Mouse (Mus musculus) forebrain, embryonic 10.5 days (tissue): ENCODE results near the gene A830005F24Rik. TPM values are rescaled to one million over a fixed set of nuclear protein-coding genes. Genes with fewer than 3 reads are reported as not detected.
A peak's percentile ranks its signal among the peaks of the same experiment; 100 is the strongest.
"Not testable (repeated sequence)": the region's sequence is repeated elsewhere in the genome, so short reads cannot be mapped to it uniquely, and the experiment has no call there.

ENCODE experiments used
- DNase-seq: peaks from one replicate; pipeline ENCODE4 v3.0.0-alpha.2; 2017; ENCODE audit warnings: low spot score; ENCODE audit errors: extremely low spot score
- H3K27ac ChIP-seq: fragments of 300-500 bp; sonication (generic); 2 replicates; pipeline ENCODE4 v1.5.1; 2016; ENCODE audit warnings: mild to moderate bottlenecking
- H3K27me3 ChIP-seq: fragments of 300-500 bp; sonication (generic); 2 replicates; pipeline ENCODE4 v1.6.1; 2016; ENCODE audit warnings: mild to moderate bottlenecking; ENCODE audit not compliant: poor library complexity, severe bottlenecking
- H3K36me3 ChIP-seq: fragments of 300-500 bp; sonication (generic); replicated peaks from 2 replicates; pipeline ENCODE4 v1.6.1; 2016; ENCODE audit warnings: mild to moderate bottlenecking, moderate library complexity
- H3K4me1 ChIP-seq: fragments of 300-500 bp; sonication (generic); 2 replicates; pipeline ENCODE4 v1.6.1; 2016
- H3K4me3 ChIP-seq: fragments of 300-500 bp; sonication (generic); 2 replicates; pipeline ENCODE4 v1.5.1; 2016; ENCODE audit warnings: mild to moderate bottlenecking, moderate library complexity
- H3K9me3 ChIP-seq: fragments of 300-500 bp; sonication (generic); 2 replicates; pipeline ENCODE4 v1.6.1; 2016; ENCODE audit warnings: mild to moderate bottlenecking, moderate library complexity
- WGBS: fragments of 180-500 bp; shearing (Covaris S2); methylation state at CpG from one replicate; pipeline ENCODE4 v1.1.7; 2016; 5-methylcytosine and 5-hydroxymethylcytosine counted together
- polyA plus RNA-seq: library from polyadenylated mRNA; unstranded; fragments of >200 nt; fragmentation: Nextera tagmentation; extraction: Ambion mirVana; gene quantifications from 2 replicates; pipeline ENCODE4 v1.2.1, GENCODE M21; 2016

Gene A830005F24Rik
- polyA plus RNA-seq, 1 experiment from 2014 or later: 2.2 TPM

DNA sequence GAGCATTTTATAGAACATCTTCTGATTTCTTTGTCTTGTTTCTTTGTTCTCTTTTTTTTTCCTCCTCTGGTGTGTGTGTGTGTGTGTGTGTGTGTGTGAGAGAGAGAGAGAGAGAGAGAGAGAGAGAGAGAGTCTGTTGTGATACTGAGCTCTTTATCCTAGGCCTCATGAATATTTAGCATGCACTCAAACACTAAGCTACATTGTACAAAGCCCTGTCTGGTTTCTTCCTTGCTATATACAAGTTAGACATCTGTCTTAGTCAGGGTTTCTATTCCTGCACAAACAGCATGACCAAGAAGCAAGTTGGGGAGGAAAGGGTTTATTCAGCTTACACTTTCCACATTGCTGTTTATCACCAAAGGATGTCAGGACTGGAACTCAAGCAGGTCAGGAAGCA is 5.8 kb downstream of the A830005F24Rik start:
- H3K4me1 ChIP-seq, H3K27ac ChIP-seq, H3K36me3 ChIP-seq, DNase-seq, H3K27me3 ChIP-seq, H3K9me3 ChIP-seq, H3K4me3 ChIP-seq: not testable (repeated sequence)

DNA sequence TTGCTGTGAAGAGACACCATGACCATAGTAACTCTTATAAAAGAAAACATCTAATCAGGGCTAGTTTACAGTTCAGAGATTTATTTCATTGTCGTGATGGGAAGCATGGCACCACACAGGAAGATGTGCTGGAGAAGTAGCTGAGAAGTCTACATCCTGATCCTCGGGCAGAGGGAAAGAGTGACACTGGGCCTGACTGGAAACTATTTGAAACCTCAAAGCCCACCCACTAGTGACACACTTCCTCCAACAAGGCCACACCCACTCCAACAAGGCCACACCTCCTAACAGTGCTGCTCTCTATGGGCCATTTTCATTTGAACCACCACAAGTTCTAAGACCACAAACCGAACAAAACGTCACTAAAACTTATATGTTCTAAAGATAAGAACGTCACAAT is 12.4 kb downstream of the A830005F24Rik start:
- H3K4me1 ChIP-seq: 0 out of 2 replicates have a peak, but pooled peaks cover 4% of the 10 kb centered on the region
- H3K4me3 ChIP-seq: no peak overlapping the region
- H3K27me3 ChIP-seq: no peaks in the 10 kb centered on the region
- WGBS: 83% methylated on average over 5 of the region's 5 CpGs
- H3K36me3 ChIP-seq: no peaks in the 10 kb centered on the region
- H3K9me3 ChIP-seq: no peaks in the 10 kb centered on the region
- no peak overlapping the region for H3K27ac ChIP-seq
- no peak for DNase-seq

DNA sequence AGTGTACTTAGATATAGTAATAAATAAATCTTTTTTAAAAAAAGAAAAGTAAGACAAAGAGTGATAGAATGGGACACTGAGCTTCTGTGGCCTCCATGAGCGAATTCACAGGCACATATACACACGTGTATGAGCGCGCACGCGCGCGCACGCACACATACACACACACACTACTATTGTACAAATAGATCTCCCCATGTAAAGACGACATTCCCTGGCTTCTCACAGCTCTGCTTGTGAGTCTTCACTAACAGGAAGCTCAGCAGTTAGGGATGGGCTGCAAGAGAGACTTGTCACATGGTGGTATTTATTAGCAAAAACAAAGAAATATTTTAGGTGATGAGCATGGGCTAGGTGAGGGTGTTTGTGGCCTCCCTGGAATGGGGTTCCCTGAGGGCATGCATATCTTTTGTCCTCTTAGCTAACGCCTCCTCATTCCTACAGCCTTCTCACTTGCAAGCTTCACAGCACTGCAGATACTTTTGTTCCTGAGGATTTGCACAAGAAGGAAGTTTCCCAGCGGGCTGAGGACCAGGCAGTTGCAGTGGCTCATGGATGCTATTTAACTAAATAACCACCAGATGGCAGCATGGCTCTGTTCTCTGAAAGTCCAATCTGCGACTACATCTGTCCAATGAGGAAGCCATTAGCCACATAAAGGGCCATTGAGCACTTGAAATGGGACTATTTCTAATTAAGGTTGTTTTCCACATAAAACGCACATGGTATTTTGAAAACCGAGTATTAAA is 14.9 kb downstream of the A830005F24Rik start:
- Histone ChIP-seq H3K27ac (no peak overlapping the region), H3K4me3 (no peak overlapping the region), H3K9me3 (no peaks in the 10 kb centered on the region), H3K36me3 (no peaks in the 10 kb centered on the region), H3K4me1 (0 out of 2 replicates have a peak, but pooled peaks cover 4% of the 10 kb centered on the region), H3K27me3 (no peaks in the 10 kb centered on the region)
- 56% methylated on average over 15 of the region's 15 CpGs for WGBS
- DNase-seq: peak; percentile 63

DNA sequence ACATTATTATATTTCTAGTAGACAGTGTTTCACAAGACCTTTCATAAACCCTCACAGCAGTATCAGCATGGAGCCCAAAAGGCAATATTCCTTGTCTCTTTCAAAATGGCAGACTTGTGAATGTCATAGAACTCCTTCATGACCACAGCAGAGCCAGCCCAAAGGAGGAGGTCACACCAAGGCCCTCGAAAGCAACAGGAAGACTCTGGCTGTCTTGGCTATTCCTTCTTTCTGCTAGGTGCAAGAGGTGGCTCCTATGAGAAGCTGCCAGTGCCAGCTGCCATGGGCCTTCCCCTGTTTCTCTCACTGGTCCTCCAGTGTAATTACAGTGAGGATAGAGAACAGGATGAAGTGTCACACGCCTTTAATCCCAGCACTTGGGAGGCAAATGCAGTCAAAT is 15.7 kb downstream of the A830005F24Rik start:
- Histone ChIP-seq H3K4me1 (0 out of 2 replicates have a peak, but pooled peaks cover 4% of the 10 kb centered on the region), H3K27ac (no peak overlapping the region), H3K4me3 (no peak overlapping the region), H3K27me3 (no peaks in the 10 kb centered on the region), H3K9me3 (no peaks in the 10 kb centered on the region), H3K36me3 (peaks cover 7% of the 10 kb centered on the region; the same call in 1 of the 2 replicates)
- no peak for DNase-seq
- 63% methylated on average over 2 of the region's 2 CpGs for WGBS

DNA sequence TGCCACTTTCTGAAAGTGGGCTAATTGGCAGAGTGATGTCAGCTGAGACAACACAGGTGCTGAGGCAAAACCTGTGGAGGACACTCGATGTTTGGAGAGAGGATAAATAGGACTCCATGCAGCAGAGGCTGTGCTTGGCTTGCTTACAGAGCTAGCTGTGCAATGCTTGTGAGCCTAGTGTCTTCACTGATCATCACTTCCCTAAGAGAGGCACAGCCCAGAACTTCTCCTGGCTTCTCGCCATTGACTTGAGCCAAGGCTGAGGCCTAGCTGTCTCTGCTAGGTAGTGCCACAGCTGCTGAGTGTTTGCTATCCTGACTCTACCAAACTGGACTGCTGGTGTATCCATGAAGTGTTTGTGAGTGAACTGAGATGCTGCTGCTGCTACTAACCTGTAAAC is 17.3 kb downstream of the A830005F24Rik start:
- no peak for DNase-seq
- H3K27ac ChIP-seq: no peak overlapping the region
- peaks cover 22% of the 10 kb centered on the region for H3K36me3 ChIP-seq
- no peaks in the 10 kb centered on the region for H3K9me3 ChIP-seq
- H3K4me3 ChIP-seq: no peak overlapping the region
- no peaks in the 10 kb centered on the region for H3K27me3 ChIP-seq
- 81% methylated on average over 2 of the region's 2 CpGs for WGBS
- H3K4me1 ChIP-seq: 0 out of 2 replicates have a peak, but pooled peaks cover 4% of the 10 kb centered on the region

DNA sequence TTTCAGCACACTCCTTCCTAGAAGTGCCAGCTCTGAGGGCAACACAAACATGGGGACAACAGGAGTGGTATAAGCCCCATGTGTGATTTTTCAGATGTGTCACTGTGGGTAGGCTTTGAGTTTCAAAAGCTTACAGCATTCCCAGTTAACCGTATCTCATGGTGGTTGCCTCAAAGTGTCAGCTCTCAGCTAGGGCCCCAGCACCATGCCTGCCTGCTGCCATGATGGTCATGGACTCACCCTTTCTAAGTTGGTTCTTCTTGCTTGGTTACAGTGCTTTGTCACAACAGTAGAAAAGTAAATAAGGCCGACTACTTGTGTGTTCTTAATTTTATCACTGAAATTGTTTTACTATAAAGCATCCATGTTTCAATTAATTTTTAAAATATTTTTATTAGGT is 18.1 kb downstream of the A830005F24Rik start:
- DNase-seq: no peak
- H3K4me1 ChIP-seq: 0 out of 2 replicates have a peak, but pooled peaks cover 4% of the 10 kb centered on the region
- peaks cover 30% of the 10 kb centered on the region for H3K36me3 ChIP-seq
- no peaks in the 10 kb centered on the region for H3K27me3 ChIP-seq
- H3K4me3 ChIP-seq: no peak overlapping the region
- 87% methylated on average over 2 of the region's 2 CpGs for WGBS
- no peak overlapping the region for H3K27ac ChIP-seq
- no peaks in the 10 kb centered on the region for H3K9me3 ChIP-seq

DNA sequence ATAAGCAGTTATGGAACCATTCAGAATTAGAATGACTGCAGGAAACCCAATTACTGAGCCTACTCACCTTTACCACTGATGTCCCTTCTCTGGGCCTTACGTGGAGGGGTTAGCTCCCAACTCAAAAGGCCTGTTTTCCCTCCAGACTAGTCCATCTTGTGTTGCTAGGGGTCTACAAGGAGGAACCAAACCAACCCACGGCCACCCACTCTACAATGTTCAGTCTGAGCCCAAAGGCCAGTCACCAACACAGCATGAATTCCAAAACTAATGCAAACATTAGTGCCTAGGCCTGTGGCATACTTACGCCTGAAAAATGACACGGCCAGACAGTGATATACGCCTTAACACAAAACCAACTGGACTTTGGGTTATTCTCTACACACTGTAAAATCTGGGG is 20.1 kb downstream of the A830005F24Rik start:
- no peaks in the 10 kb centered on the region for H3K9me3 ChIP-seq
- H3K4me3 ChIP-seq: no peak overlapping the region
- WGBS: 91% methylated on average over 5 of the region's 5 CpGs
- no peaks in the 10 kb centered on the region for H3K27me3 ChIP-seq
- DNase-seq: no peak
- H3K27ac ChIP-seq: no peak overlapping the region
- H3K36me3 ChIP-seq: peaks cover 50% of the 10 kb centered on the region
- 0 out of 2 replicates have a peak, but pooled peaks cover under 1% of the 10 kb centered on the region for H3K4me1 ChIP-seq

DNA sequence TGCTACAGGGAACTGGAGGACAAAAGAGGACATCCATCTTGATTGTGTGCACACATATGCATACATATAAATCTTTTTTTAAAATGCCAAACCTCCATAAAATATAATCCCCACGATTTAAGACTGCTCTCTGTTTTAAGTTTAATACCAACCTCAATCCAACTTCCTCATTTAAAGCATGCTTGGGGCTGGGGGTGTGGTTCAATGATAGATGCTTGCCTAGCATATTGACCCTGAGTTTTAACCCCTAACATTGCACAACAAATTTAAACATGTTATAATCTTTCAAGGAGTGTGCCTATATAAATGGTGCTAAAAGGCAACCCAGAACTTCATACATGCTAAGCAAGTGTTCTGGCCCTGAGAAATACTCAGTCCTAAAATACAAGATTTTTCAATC is 27.1 kb downstream of the A830005F24Rik start:
- Histone ChIP-seq H3K4me1 (peaks cover 52% of the 10 kb centered on the region), H3K4me3 (no peak overlapping the region), H3K9me3 (no peaks in the 10 kb centered on the region), H3K36me3 (peaks cover 32% of the 10 kb centered on the region), H3K27ac (no peak overlapping the region), H3K27me3 (no peaks in the 10 kb centered on the region)
- WGBS: 76% methylated on average over 1 of the region's 1 CpGs
- DNase-seq: no peak

DNA sequence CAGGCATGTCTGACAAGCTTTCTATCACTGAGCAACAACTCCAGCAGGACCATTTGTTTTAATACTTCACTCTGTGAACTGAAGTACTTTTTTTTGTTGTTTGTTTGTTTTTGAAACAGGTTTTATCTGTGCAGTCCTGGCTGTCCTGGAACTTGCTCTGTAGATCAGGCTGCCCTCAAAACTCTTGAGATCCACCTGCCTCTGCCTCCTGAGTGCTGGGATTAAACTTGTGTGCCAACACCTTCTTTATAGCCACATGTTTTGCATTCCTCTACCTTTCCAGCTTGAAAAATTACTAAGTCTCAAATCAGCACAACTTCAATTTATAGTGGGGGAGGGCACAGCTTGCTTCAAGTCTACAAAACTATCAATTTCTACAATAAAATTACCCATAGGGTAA is 31.0 kb downstream of the A830005F24Rik start:
- H3K27me3 ChIP-seq: no peaks in the 10 kb centered on the region
- H3K4me3 ChIP-seq: peak overlapping the region; percentile 96
- peaks cover 56% of the 10 kb centered on the region for H3K4me1 ChIP-seq
- no peaks in the 10 kb centered on the region for H3K9me3 ChIP-seq
- H3K27ac ChIP-seq: no peak overlapping the region
- H3K36me3 ChIP-seq: no peaks in the 10 kb centered on the region
- no peak for DNase-seq

DNA sequence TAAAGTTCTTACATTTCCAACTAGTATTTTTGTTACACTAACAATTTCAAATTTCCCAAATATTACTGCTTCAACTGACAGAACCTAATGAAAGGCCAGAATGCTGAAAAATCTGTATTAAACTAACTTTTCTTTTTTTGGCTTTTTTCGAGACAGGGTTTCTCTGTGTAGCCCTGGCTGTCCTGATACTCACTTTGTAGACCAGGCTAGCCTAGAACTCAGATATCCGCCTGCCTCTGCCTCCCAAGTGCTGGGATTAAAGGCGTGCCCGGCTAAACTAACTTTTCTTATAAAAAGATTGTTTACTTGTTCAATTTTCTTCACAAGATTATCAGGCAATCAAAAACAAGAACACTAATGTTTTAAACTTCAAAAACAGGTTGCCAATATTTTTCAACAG is 31.5 kb downstream of the A830005F24Rik start:
- H3K9me3 ChIP-seq: no peaks in the 10 kb centered on the region
- no peaks in the 10 kb centered on the region for H3K27me3 ChIP-seq
- peak overlapping the region; percentile 100; the same call in 1 of the 2 replicates for H3K27ac ChIP-seq
- peak overlapping the region; percentile 96 for H3K4me3 ChIP-seq
- 63% methylated on average over 4 of the region's 4 CpGs for WGBS
- peaks cover 53% of the 10 kb centered on the region for H3K4me1 ChIP-seq
- no peaks in the 10 kb centered on the region for H3K36me3 ChIP-seq
- no peak for DNase-seq

DNA sequence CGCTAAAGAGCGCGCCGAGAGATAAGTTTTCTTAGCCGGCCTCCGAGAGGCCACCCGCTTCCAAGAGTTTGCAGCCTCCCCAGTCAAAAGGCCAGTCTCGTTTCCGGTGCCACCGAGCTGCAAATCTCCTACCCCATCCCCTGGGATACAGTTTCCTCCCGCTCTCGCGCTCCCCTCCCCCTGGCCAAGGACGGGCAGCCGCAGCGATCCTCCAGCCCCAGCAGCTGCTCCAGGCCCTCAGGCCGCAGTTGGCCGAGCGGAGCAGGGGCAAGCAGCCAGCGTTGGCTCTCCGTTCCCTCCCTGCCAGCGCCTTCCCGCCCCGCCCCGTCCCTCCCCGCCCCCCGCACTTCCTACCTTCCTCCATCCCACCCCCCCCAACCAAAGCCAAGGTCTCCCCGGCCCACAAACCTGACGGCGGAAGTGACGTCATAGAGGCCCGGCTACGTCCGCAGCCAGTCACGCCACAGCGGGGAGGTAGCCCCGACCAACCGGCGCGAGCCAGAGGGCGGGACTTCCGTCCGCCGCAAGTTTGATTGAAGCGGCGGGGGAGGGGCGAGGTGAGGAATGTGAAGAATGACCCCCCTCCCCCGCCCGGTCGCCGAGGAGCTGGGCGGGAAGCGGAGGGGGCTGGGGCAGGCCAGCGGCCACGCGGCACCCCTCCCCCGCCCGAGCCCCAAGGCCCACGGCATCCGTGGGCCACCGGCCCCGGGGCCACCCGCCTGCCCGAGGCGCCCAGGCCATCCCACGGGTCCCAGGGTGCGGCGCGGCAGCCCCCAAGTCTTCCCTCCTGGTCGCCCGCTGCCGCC is 32.3 kb downstream of the A830005F24Rik start:
- H3K4me1 ChIP-seq: peaks cover 46% of the 10 kb centered on the region
- peak; percentile 98 for DNase-seq
- H3K9me3 ChIP-seq: no peaks in the 10 kb centered on the region
- peak overlapping the region; percentile 96 for H3K4me3 ChIP-seq
- peak overlapping the region; percentile 100 for H3K27ac ChIP-seq
- no peaks in the 10 kb centered on the region for H3K27me3 ChIP-seq
- H3K36me3 ChIP-seq: no peaks in the 10 kb centered on the region
- under 1% methylated on average over 61 of the region's 72 CpGs for WGBS

DNA sequence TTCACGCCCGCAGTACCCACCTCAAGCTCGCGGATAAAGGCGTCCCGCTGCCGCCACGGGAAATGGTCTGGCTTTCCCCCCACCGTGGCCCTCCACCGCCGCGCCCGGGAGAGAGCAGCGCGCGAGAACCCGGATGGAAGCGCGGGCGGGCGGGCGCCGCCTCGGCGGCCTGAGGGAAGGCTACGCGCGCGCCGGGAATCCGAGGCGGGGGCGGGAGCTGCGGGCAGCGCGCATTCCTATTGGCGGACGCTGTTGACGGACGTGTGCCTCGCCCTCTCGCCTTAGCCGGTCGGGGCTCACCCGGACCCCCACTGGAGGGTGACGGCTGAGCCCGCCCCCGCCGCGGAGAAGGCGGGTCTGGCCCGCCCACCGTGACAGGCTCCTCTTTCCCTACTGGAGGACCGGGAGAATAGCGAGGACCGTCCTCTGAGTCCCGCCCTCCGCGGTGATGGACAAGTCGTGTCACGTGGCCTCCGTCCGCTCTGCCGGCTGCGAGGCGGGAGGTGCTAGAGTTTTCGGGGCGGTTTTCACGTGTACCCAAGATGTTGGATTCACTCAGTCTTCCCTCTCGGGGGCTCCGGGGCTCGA is 33.1 kb downstream of the A830005F24Rik start:
- Histone ChIP-seq H3K9me3 (no peaks in the 10 kb centered on the region), H3K27me3 (no peaks in the 10 kb centered on the region), H3K27ac (peak overlapping the region; percentile 100), H3K4me1 (peaks cover 39% of the 10 kb centered on the region), H3K4me3 (peak overlapping the region; percentile 96), H3K36me3 (no peaks in the 10 kb centered on the region)
- peak; percentile 99 for DNase-seq
- WGBS: 0% methylated on average over 68 of the region's 72 CpGs

DNA sequence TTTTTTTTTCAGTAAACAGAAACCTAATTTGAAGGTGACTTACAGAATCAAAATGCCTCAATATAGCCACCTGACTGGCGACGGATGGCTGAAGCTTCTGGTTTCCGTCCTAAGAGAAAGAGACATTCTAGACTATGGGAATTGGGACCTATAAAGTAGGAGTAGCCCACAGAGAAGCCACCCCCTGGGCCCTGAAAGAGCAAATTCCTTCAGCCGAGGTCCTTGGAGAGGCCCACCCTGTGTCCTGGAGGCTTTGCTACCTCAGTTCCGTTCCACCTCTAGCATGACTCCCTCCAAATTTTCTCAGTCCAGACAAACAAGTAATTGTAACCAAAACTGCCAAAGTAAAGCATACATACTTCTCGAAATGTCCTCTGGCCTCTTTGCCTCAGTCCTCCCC is 34.3 kb downstream of the A830005F24Rik start:
- H3K9me3 ChIP-seq: no peaks in the 10 kb centered on the region
- H3K4me1 ChIP-seq: peaks cover 30% of the 10 kb centered on the region
- WGBS: 95% methylated on average over 6 of the region's 6 CpGs

More for the DNA sequence above, 34.3 kb downstream of the A830005F24Rik start:
- H3K4me3 ChIP-seq: no peak overlapping the region
- H3K27me3 ChIP-seq: no peaks in the 10 kb centered on the region
- H3K27ac ChIP-seq: no peak overlapping the region
- DNase-seq: no peak
- no peaks in the 10 kb centered on the region for H3K36me3 ChIP-seq
